Mouse (Mus musculus) B cell, adult 2 months (primary cell): ENCODE measurements around the gene Ptprb.

Experiments
- DNase-seq, 2 experiments: peaks; one replicate each; pipeline ENCODE4 v3.0.0; 2022

Gene Ptprb

DNA sequence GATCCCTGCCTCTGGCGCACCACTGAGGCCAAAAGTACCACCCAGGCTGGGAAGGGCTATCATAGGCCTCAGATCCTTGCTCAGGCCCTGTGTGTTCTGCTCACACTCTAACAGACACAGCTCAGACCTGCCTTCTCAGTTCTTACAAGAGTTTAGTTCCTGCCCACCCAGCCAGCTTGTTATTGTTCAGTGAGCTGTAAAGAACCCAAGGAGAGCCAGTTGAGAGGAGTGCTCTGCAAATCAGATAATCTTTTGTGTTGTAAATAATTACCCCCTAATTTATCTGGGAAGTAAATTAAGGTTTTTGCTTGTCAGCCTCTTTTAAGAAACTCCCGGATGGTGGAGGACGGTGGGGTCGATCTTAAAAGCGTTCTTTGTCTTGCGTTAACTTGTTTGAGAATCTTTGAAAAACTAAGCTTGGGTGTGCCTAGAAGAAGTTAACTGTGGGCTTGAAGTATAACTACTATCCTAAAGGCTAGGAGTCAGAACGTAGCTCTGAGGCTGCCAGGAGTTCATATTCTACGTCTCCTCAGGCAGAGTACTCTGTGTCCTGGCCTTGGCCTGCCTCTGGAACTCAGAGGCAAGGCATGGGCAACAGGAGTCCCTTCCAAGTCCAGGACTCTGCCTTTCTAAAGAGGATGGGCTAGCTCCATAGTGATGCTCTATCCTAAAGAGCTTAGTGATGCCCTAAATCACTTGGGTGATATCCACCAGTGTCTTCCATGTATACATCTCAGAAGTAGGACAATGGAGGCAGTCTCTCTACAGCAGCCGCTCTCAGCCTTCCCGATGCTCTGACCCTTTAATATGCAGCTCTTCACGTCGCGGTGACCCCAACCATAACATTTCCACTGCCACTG, 107.7 kb downstream of the Ptprb start:
- DNase-seq, result no peak

GRCm38 (mm10) chr10:116384401-116384800, 109.1 kb downstream of the Ptprb start:
- no peak for DNase-seq

- DNase-seq, result no peak
Measured at GRCm38 (mm10) chr10:116386391-116386885, 111.1 kb downstream of the Ptprb start.

GRCm38 (mm10) chr10:116388840-116389239, 113.5 kb downstream of the Ptprb start:
- no peak for DNase-seq

DNA sequence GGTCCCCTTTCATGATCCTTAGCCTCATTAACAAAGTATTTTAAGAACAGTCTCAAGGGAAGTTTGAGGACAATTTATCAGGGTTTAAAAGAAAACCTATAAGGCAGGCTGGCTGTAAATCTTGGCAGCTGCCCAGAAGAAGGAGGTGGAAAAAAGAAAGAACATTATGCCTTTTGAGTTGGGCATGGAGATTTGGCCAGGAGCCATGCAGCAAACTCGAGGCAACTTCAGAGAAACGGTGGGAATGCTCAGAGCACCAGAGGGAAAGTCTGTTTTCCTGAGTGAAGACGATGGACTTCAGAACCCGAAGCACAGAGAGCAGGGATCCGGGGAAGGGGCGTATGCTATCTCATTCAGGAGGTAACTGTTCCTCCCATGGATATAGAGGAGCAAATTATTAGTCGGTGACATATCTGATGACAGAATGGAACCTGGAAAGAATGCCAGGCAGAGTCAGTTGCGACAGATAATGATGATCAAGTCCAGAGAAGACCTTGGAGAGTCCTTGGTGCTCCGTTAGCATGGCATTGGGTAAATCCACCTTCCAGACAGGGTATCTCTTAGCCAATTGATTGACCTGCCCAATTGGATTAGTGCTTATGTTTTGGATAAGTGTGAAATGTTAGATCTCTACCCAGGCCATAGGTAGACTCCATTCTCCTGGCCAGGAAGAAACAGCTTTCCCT, 118.6 kb downstream of the Ptprb start:
- no peak for DNase-seq

GRCm38 (mm10) chr10:116394585-116394984, 119.3 kb downstream of the Ptprb start:
- no peak for DNase-seq

DNA sequence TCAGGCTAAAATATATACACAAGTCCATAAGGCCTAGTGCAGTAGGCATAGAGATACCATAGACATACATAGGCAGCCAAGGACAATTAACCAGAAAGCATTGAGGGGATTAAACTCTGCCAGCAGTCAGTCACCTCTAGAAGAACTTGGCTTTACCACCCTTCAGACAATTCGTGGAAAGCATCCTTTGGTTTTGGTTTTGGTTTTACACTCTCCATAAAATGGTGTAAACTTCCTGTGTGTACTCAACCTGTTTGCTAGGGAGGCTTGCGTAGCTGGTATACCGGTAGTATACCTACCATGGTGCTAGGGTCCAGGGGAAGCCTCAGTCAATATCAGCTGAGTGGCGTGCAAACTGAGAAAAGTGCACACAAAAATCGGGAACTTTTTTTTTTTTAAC, 121.0 kb downstream of the Ptprb start:
- no peak for DNase-seq

DNA sequence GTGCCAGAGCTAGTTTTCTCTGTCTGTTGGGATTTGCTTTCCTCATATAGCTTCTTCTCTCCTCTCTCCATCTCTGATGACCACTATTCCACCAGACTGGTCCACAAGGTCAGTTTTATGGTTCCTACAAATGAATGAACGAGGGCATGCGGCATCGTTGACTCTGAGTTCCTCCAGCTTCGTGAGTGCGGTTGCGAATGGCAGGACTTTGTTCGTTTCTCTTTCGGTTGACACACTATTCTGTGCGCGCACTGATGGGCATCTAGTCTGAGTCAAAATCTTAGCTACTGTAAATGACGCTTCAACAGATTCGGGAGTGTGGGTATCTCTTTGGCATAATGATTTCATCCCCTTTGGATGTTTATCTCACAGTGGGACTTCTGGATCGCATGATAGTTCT, 121.6 kb downstream of the Ptprb start:
- DNase-seq, result peak in 1 of 2 experiments; percentile 3

DNA sequence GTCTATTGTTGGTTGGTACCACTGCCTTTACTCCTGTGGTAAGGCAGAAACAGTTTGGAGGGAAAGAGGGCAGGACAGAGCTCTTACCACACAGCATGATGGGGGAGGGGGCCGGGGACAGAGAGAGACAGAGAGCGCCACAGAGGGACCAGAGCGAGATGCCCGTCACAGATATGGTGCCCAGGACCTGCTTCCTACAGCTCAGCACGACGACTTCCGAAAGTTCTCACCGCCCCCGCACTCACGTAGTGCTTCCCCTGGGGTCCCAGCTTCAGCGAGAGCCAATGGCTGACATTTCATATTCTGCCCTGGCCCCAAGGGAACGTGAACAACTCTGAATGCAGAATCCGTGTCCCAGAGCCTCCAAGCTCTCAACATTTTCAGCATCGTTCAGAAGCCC, 122.2 kb downstream of the Ptprb start:
- peak; percentile 31 to 48 for DNase-seq

DNA sequence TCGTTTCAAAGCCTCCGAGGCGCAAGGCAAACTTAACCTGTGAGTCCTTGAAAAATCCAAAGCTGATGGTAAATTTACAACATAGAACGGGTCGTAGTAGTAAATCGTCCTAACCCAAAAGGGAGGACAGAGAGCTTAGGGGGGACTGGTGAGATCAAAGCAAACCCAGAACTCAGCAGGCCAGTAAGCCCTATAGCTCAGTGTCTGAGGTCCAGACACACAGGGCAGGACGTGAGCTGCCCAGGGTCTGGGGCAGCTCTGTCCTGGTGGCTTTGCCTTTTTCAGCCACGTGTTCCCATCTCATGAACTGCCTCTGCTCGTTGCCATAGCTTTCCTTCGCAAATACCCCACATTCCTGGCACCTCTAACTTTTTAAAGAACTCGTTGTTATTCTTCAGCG, 122.7 kb downstream of the Ptprb start:
- no peak for DNase-seq

- no peak for DNase-seq
Measured at GRCm38 (mm10) chr10:116402742-116403425, 127.6 kb downstream of the Ptprb start.

- DNase-seq, result no peak
Measured at GRCm38 (mm10) chr10:116403679-116404078, 128.4 kb downstream of the Ptprb start.

GRCm38 (mm10) chr10:116405011-116405410, 129.7 kb downstream of the Ptprb start:
- no peak for DNase-seq

GRCm38 (mm10) chr10:116407684-116408359, 132.5 kb downstream of the Ptprb start:
- no peak for DNase-seq

DNA sequence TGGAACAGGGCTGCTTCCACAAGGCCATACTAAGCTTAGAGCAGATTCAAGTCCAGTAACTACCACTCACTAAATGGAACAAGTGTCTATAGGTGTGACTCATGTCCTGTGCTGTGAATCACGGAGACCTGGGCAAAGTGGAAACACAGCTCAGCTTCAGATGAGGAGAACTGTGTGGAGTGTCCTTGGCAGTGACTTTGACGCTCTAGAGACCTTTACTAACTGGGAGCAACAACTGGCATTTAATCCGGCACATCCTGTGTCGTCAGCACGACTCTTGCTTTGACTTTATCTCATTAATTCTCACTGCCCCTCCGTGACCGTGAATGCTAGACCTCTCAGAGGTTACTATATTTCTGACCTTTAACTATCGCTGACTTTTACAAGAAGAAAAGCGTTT, 135.5 kb downstream of the Ptprb start:
- no peak for DNase-seq

GRCm38 (mm10) chr10:116416142-116416541, 140.8 kb downstream of the Ptprb start:
- no peak for DNase-seq

- no peak for DNase-seq
Measured at GRCm38 (mm10) chr10:116416726-116417125, 141.4 kb downstream of the Ptprb start.

DNA sequence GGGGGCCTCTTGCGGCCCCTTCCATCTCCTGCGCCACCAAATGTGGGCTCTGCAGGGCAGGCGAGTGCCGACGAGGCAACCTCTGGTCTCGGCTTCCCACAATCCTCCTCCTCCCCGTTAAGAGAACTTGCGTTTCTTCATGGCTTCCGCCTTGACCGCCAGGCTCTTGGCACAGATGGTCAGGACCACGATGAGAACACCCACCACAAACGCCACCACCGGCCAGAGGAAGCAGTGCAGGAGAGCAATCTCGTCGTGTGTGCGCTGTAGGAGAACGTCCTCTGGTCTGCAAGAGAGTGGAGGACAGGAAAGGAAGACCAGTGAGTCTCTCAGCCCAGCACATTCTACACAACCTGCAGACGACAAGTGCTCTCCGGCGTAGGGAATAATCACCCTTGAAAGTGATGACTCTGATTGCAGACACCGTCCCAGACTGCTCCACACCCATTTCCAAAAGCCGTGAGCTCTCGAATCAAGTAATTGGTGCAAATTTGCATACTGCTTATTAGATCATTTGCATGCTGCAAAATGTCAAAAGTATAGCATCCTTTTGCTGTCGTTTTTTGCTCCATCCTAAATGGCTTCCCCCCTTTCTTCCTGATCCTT, 142.9 kb downstream of the Ptprb start:
- no peak for DNase-seq

GRCm38 (mm10) chr10:116420976-116421375, 145.7 kb downstream of the Ptprb start:
- DNase-seq, result no peak

- no peak for DNase-seq
Measured at GRCm38 (mm10) chr10:116422551-116422950, 147.2 kb downstream of the Ptprb start.

DNA sequence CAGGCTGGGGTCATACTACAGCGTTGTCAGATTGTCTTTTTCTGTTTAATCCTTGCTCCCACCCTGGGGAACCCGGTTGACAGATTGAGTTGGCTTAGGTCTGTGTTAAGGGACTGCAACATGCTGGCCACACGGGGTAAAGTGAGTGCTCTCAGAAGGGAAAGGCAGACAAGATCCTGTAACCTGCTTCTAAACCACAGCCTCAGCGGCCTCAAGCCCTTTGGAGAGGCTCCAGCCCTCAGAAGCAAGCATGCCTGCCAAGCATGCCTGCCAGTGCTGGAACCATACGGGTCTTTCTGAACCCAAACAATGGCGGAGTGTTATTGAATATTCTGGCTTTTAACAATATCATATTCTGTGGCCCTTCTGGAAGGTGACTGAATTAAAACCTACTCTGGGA, 149.6 kb downstream of the Ptprb start:
- no peak for DNase-seq

GRCm38 (mm10) chr10:116426176-116426575, 150.9 kb downstream of the Ptprb start:
- no peak for DNase-seq
